29 mouse cellular contexts compared by ENCODE assay signal in genomic region chr9:115559521-115559920, GRCm38 (mm10).
"Had no signal": no experiment of that assay in that cellular context is flagged by ENCODE, and none has a peak within 500 bp of the region (broad histone marks: within the 10 kb centered on the region; RNA-seq: fewer than 3 reads in every experiment).

No protein-coding gene starts in this region.

- H3K4me2 ChIP-seq: embryonic facial prominence, embryonic 12.5 days; embryonic facial prominence, embryonic 13.5 days; embryonic facial prominence, embryonic 15.5 days; forebrain, embryonic 12.5 days; forebrain, embryonic 13.5 days; forebrain, embryonic 15.5 days had no signal

- H3K27me3 ChIP-seq: embryonic facial prominence, embryonic 12.5 days; embryonic facial prominence, embryonic 13.5 days; embryonic facial prominence, embryonic 15.5 days; forebrain, embryonic 12.5 days; forebrain, embryonic 13.5 days; forebrain, embryonic 15.5 days had no signal

- ATAC-seq: forebrain, embryonic 13.5 days; forebrain, embryonic 14.5 days; forebrain, embryonic 15.5 days; forebrain, embryonic 16.5 days; forebrain, postnatal 0 days had no signal

- H3K9ac ChIP-seq: embryonic facial prominence, embryonic 12.5 days; embryonic facial prominence, embryonic 13.5 days; embryonic facial prominence, embryonic 15.5 days; forebrain, embryonic 12.5 days; forebrain, embryonic 13.5 days; forebrain, embryonic 15.5 days; forebrain, postnatal 0 days had no signal

- H3K27ac ChIP-seq: embryonic facial prominence, embryonic 10.5 days; embryonic facial prominence, embryonic 12.5 days; embryonic facial prominence, embryonic 13.5 days; embryonic facial prominence, embryonic 15.5 days; forebrain, embryonic 10.5 days; forebrain, embryonic 12.5 days; forebrain, embryonic 13.5 days; forebrain, embryonic 15.5 days; gastrocnemius, adult 2 months; heart, adult 2 months; heart, embryonic 10.5 days had no signal

- H3K4me3 ChIP-seq: embryonic facial prominence, embryonic 10.5 days; embryonic facial prominence, embryonic 12.5 days; embryonic facial prominence, embryonic 13.5 days; embryonic facial prominence, embryonic 15.5 days; erythroblast, embryonic 14.5 days; forebrain, embryonic 10.5 days; forebrain, embryonic 12.5 days; forebrain, embryonic 13.5 days; forebrain, embryonic 15.5 days; gastrocnemius, adult 2 months; heart, adult 2 months; heart, embryonic 10.5 days had no signal

- H3K4me1 ChIP-seq: forebrain, embryonic 15.5 days had no signal

- DNase-seq: cerebellum, adult 2 months; cerebellum, adult 8-10 months; cerebellum, adult 9-10 months; cerebellum, adult 9-11 months; cerebellum, postnatal 10 days; cerebellum, postnatal 14 days; cerebellum, postnatal 25 days; cerebellum, postnatal 36 days; embryo, embryonic 11 days; forebrain, postnatal 0 days; gastrocnemius, adult 2 months; gastrocnemius, postnatal 14 days; gastrocnemius, postnatal 25 days; gastrocnemius, postnatal 36 days; heart, adult 11 months; heart, adult 18-20 months; heart, adult 2 months had no signal

- H3K36me3 ChIP-seq: embryonic facial prominence, embryonic 10.5 days; embryonic facial prominence, embryonic 12.5 days; embryonic facial prominence, embryonic 13.5 days; embryonic facial prominence, embryonic 15.5 days; forebrain, embryonic 10.5 days; forebrain, embryonic 12.5 days; forebrain, embryonic 15.5 days; heart, embryonic 10.5 days had no signal

- H3K9me3 ChIP-seq: forebrain, embryonic 13.5 days; forebrain, embryonic 15.5 days had no signal
